Mouse (Mus musculus): ENCODE data around the gene Foxd1.

DNA sequence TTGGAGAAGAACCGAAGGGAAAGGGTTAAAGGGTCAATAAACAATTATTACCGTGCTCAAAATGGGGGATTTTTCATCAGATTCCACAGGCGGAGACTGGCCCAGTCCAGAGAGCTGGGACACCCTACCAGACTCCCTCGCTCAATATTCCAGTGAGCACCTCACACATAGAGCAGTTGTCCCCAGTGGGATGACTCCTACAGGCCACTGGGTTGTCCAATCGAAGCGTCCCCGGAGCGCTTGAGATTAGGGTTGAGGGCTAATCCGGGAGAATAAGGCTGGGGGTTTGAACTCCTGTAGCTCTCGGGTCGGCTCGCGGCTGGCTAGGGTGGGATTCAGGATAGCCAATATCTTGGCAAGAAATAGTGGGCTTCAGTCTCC, 343 bp upstream of the Foxd1 start:
- TF ChIP-seq CTCF (IDR thresholded peaks at IDR 0.05; ENCODE audit: low read depth, low read length) = no peak
- TF ChIP-seq GATA1 (IDR thresholded peaks at IDR 0.05; ENCODE audit: borderline replicate concordance, low read length) = no peak
- no peak for TF ChIP-seq POLR2AphosphoS5 (IDR thresholded peaks at IDR 0.05; ENCODE audit: insufficient replicate concordance, low read depth, low read length)
- no peak for TF ChIP-seq GATA2 (IDR thresholded peaks at IDR 0.05; ENCODE audit: borderline replicate concordance, low read depth, low read length)
